Mouse (Mus musculus) T-helper 2 cell (primary cell): ENCODE measurements around the gene Tesc.

Experiments used
- in situ Hi-C: fragments of 300-600 bp; cut with MboI, MseI; formaldehyde crosslinking; loops from one replicate; pipeline ENCODE4 v1.15.1; 2025; ENCODE audit warnings: high pct_unique_total_duplicates

Gene Tesc

GRCm38 (mm10) chr5:118015669-118016068 lies 11.9 kb upstream of the Tesc start:
- in situ Hi-C loops: no loop called here

- in situ Hi-C loops: no loop called here
Observed at GRCm38 (mm10) chr5:118017527-118017926, 10.0 kb upstream of the Tesc start.

DNA sequence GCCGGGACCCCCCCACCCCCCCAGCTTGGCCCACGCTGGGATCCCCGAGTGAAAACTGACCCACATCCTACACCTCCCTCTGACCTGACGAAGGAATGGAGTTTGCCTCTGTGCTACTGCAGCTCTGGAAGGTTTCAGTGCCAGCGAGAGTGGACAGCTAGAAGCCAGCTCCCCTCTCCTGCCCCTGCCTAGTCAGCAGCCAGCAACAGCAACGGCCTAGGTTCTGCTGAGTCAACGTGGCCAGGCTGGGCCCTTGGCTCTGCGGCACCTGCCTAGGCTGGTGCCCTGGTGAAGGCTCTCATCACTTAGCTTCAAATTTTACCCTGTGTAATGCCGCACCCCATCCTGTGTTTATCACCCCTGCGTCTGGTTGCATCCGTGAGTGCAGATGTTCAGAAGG lies 7.6 kb upstream of the Tesc start:
- in situ Hi-C loops: no loop called here

DNA sequence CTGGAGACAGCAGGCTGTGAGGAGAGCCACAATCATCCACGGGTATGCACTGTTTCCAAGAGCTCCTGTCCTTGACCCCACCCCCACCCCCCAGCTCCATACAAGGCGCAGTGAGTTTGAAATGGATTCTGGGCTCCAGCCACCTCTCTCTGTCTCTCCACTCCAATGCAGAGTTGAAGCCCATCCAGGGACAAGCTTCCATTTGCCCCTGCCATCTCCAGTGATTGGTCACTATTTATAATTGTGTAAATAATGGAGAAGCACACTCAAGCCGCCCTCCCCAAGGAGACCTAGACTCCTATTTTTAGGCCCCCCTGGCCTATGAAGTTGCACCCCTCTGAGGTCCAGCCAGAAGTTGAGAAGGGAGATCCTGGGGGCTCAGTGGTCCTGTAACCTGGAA lies 4.5 kb upstream of the Tesc start:
- in situ Hi-C loops: no loop called here

DNA sequence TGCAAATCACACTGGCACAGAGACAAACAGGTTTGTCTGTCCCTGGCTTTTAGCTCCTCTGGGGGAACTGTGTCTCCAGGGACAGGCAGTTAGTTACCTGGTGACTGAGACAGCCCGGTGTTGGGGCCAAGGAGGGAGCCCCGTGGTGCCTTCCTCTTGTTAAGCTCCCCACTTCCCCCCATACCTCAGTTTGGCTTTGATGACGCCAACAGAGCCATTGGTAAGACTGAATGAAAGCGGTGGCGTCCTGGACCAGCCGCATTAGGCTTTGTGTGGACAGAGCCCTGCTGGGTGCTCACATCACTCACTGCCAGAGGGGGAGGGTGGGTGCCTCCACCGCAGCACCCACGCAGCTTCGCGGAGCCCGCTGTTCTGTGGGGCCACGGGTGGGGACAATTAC lies 1.7 kb upstream of the Tesc start:
- in situ Hi-C loops: no loop called here

GRCm38 (mm10) chr5:118026343-118026742 lies 1.2 kb upstream of the Tesc start:
- in situ Hi-C loops: no loop called here

GRCm38 (mm10) chr5:118027101-118027697 lies 344 bp upstream of the Tesc start:
- in situ Hi-C loops: no loop called here

DNA sequence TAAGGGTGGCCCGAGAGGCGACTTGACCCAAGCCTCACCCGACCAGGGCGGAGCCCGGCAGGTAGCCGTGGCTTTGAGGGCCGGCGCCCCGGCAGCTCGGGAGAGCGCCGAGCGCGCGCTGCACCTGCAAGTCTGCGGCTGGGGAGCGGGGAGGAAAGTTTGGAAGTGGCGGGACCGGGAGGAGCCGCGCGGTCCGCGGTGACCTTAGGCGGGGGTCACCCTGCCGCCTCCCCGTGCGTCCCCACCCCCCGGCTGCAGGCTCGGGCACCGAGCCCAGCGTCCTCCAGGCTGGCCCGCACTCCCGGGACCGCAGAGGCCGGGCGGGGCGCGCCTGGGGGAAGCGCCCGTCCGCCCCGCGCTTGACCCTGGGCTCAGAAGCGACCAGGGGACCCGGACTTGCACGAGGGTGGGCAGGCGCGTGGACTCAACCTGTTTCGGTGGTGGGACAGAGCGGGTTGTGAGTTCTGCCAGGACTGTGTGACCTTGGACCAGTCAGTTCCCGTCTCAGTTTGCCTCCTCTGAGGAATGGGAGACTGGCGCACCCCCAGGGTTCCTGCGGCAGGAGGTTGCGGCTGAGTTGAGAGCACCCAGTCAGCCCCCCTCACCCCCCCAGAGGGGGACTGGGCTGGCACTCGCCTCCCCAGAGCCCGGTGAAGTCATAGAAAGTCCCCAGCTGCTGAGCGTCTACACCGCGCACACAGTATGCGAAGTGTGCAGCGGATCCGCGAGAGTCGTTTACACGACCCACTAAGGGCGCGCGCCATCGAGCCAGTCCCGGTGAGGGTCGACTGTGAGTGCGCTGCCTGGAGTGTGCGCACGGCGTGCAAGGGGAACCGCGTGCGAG lies 870 bp downstream of the Tesc start:
- in situ Hi-C loops: no loop called here

GRCm38 (mm10) chr5:118029035-118029408 lies 1.5 kb downstream of the Tesc start:
- in situ Hi-C loops: no loop called here

DNA sequence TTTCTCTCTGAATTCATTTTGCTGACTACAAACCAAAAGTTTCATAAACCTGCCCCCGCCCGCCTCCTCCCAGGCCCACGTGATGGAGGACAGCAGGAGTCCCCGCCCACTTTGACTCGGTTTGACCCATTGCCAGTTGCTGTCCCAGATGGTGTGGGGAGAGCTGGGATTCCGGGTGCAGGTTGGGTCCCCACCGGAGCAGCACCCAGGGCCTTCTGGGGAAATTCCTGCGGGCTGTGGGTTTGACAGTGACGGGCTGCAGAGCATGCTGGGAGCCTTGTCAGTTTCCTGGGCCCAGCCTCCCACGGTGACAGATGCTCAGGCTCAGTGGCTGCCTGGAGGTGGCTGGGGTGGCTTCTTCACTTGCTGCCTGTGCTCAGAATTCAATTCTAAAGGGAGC lies 1.9 kb downstream of the Tesc start:
- in situ Hi-C loops: no loop called here

GRCm38 (mm10) chr5:118030022-118030675 lies 2.6 kb downstream of the Tesc start:
- in situ Hi-C loops: no loop called here

- in situ Hi-C loops: no loop called here
Observed at GRCm38 (mm10) chr5:118031059-118031458, 3.5 kb downstream of the Tesc start.

GRCm38 (mm10) chr5:118031508-118031907 lies 4.0 kb downstream of the Tesc start:
- in situ Hi-C loops: no loop called here

- in situ Hi-C loops: no loop called here
Observed at GRCm38 (mm10) chr5:118033328-118033727, 5.8 kb downstream of the Tesc start.

GRCm38 (mm10) chr5:118033740-118034139 lies 6.2 kb downstream of the Tesc start:
- in situ Hi-C loops: no loop called here

GRCm38 (mm10) chr5:118034632-118035031 lies 7.1 kb downstream of the Tesc start:
- in situ Hi-C loops: no loop called here

- in situ Hi-C loops: no loop called here
Observed at GRCm38 (mm10) chr5:118035786-118036185, 8.2 kb downstream of the Tesc start.

DNA sequence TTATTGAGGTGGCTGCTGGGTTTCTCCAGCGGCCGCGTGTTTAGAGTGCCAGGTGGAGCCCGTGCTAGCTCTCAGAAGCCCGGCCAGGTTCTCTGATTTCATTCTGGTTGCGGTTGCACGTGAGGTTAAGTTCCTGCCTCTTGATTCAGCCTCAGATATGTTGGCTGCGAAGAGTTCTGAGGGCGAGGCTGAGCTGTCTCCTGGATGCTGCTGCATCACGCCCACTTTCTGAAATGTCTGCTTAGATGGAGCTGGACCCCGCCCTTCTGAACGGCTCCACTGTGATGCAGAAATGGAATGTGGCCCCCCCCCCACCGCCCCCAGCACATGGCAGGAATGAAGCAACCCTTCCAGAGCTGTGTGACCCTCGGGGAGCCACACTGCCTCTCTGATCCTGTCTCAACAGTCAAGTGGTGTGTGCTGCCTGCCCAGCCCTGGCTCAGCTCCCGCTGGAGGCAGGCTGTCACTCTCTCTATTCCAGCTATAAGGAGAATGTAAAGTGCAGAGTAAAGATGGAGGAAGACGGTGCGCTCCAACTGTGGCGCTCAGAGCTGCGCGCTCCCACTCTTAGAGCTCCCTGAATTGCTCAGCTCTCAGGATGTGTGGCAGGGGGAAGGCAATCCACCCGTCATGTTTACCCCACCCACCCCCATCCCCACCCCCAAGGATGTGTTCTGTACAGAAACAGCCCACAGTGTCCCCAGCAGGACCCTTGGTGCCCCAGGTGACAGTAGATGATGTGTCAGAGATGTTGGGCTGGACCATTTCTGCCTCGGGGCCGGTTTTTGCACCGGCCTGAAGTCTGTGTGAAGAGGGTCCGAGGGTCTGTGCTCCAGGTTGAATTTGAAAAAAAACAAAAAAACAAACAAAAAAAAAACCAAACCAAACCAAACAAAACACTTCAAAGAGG lies 9.6 kb downstream of the Tesc start:
- in situ Hi-C loops: no loop called here

DNA sequence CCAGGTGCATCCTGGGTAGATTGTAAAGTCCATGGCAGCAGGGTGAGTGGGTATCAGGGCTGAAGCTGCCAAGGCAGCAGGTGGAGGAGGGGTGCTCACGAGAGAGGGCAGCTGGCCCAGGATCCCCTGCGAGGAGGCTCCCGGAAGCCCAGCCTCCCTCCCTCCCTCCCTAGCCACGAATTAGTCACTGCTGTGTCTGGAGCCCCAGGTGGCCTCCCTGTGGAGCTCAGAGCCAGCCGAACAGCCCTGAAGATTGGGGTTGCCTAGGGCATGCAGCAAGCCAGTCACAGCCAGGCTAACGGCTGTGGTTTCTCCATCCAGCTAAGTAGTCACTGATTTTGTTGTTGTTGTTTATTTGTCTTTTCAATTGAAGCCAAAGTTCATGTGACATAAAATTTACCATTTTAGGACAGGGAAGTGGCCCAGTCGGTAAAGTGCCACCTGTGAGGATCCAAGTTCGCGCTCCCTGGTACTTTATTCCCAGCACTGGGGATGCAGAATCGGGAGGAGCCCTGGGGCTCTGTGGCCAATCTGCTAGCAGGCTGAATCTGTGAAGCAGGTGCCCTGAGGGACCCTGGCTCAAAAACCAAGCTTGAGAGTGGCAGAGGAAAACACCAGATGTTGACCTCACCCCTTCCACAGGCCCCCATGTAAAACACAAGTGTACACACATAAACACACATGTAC lies 10.4 kb downstream of the Tesc start:
- in situ Hi-C loops: no loop called here

- in situ Hi-C loops: no loop called here
Observed at GRCm38 (mm10) chr5:118039241-118039668, 11.7 kb downstream of the Tesc start.

DNA sequence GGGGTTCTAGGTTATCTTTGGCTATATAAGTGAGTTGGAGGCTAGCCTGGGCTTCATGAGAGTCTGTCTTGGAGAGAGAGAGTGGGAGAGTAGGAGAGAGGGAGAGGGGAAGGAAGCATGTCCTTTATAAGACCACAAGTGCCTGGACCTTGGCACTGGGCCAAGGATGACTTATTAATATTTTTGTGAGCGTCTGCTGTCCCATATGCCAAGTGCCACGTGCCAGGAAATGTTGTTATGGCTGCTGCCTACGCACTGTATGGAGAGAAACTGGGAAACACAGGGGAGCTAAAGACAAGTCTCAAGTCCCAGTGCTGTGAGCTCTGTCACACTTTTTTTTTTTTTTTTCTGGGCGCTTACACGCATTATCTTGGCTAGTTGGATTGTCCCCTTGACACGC lies 15.1 kb downstream of the Tesc start:
- in situ Hi-C loops: no loop called here
